Mouse (Mus musculus) yolk sac, embryonic 10.5 days (tissue): Measurements from ENCODE around the gene Pam16.

Experiments
- DNase-seq: peaks from one replicate; pipeline ENCODE4 v3.0.0-alpha.2; 2017; ENCODE audit warnings: low spot score

Pam16 gene

DNA sequence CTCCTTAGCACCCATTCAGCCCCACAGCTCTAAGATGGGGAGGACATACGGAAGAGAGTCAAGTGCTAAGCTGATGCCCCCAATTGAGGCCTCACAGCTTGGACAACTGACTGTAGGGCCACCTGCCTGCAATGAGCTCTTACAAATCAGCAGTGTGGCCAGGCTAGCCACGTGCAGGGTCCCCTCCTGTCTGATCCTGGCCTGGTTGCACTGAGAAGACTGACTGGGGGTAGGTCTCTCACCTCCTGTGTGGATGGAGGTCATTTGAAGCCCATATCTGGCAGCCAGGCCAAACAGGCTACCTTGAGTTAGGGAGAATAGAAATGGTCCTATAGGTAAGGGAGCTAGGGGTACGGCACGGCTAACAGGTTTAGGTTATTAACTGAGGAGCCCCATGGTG lies 21.1 kb upstream of the Pam16 start:
- DNase-seq: no peak

DNA sequence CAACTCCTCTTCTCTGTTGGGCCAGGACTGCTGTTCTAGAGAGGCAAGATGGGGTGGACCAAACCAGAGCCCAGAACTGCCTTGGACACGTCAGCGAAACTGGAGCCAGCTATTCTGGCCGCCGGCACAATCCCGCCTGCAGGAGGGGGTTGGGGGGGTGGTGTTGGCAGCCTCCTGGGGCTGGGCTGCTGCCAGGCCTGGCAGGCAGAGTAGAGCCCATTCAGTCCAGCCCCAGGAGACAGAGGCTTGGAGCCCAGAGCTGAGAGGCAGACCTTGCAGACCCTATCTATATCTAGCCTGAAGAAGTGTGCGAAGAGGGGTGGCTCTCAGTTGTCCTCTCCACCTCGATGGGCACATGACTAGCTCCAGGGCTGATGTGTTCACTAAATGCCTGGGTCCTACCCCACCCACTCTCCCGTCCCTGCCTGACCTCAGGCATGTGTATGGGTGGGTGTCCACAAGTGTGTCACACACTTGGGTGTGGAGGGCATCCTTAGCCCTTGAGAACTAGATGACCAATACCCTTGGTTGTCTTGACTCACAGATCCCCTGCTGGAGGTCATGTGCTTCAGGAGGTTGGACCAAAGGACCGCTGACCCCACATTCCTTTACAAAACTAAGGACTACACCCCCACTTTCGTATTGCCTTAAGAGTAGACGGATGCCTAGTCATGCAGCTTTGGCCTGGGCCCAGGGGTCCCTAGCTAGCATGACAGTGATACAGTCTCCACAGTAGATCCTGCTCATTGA lies 19.1 kb upstream of the Pam16 start:
- no peak for DNase-seq

DNA sequence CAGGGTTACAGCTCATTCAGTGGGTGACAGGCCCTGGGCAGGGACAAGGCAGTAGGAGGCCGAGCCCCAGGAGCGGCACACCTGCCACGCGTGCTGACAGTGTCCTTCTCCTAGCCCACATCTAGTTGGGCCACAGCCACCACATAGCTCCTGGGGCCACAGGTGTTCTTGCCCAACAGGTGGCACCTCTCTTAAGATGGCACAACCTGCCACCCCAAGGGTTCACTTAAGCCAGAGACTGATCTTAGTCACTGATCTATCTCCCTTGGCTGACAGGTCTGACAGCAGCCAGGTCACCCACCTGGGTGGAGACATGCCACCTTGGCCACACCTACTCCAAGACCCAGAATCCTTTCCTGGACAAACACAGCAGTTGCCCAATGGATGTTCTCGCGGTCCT lies 18.1 kb upstream of the Pam16 start:
- no peak for DNase-seq

DNA sequence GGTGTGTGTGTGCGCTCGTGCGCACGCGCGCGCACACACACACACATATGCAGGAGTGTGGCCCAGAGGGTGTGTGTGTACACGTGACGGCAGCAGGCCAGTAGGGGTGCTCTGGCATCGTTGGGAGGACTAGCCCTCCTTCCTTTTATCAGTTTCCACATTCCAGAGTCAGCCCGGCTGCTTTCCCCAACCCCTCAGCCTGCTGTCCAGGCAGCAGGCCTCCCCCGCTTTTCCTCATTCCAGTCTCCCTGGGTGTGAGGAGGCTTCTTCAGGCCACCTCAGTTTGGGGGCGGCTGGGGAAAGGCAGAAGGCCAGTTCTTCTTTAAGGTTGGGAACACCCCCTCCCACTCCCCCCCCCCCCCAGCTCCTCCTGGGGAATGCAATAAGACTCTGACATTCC lies 17.4 kb upstream of the Pam16 start:
- peak; percentile 80 for DNase-seq

- DNase-seq: peak; percentile 56
These were observed 16.5 kb upstream of the Pam16 start for GRCm38 (mm10) chr16:4641119-4641838.

- peak; percentile 59 for DNase-seq
These were observed 15.6 kb upstream of the Pam16 start for GRCm38 (mm10) chr16:4640267-4641005.

GRCm38 (mm10) chr16:4639831-4640237 lies 15.0 kb upstream of the Pam16 start, which contains the start of the genes Vasn and Dnaja3:
Gene Vasn, plus strand, starts transcription at chr16:4639941.
Gene Dnaja3, plus strand, starts transcription at chr16:4639989.
- DNase-seq: peak; percentile 91

DNA sequence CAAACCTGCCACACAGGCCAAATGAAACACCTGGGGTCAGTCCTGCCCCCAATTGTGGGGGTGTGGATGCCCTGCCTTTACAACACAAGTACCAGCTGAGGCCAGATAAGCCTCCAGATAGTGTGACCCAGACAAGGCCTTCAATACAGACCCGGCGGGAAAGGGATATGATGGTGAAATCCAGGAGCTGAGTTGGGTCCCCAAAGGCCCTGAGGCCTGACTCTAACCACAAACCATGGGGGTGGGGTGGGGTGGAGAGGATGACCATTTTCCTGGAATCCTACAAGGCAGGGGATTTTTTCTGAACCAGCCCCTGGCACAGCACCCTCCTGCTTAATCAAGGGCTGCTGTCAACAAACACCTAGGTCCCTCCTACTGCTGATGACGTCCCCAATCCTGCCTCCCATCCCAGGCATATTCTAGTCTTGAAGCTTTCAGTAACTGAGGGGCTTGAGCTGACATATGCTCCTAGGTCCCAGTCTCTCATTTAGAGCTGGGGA lies 14.2 kb upstream of the Pam16 start:
- DNase-seq: no peak

DNA sequence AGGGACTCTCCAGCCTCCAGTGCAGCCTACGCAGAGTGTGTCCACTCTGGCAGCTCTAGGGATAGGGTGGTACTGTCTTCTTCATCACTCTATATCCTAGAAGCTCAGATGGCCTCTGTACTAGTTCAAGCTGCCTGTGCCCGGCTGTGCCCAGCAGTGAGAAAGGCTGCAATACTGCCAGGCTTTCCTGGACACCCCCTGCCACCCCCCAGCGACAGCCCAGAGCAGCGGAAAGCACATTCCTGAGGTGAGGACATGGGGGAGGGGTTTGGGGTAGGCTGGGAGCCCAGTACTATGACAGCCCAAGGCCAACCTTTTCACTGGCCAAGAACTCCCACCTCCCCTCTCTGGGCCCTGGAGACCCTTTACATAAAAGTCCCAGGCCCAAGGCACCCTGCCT lies 11.0 kb upstream of the Pam16 start:
- no peak for DNase-seq

DNA sequence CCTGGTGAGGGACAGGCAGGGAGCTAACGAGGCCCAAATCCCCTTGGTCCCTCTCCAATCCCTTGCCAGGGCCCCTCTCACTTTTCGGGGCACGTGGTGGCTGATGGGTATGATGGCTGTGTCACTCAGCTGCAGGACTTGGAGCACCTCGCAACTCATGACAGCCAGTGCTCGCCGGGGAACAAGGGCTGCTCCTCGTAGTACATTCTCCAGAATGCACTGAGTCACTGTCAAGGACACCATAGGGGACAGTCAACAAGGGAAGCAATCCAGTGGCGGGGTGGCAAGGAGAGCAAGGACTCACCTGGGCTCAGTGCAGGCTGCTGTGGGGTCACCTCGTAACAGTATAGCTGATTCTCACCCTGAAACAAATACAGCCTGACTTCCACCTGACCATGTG lies 9.9 kb upstream of the Pam16 start:
- no peak for DNase-seq

DNA sequence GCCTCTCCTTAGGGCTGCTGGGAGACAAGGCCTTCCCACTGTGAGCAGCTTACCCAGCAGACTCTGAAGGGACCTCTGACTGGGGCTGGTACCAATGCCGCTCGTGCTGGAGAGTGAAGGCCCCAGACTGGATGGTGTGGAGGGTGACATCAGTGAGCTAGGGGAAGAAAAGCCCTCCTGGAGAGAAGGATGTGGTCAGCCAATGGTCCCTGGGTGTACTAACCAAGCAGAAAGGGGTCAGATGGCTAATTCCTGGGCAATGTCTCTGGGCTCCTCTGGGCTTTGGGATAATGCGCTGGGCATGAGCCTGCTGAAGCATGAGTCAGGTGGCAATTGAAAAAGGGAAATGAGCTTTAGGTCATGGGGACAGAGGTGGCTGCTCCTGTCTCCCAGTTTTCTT lies 8.9 kb upstream of the Pam16 start:
- DNase-seq: no peak

DNA sequence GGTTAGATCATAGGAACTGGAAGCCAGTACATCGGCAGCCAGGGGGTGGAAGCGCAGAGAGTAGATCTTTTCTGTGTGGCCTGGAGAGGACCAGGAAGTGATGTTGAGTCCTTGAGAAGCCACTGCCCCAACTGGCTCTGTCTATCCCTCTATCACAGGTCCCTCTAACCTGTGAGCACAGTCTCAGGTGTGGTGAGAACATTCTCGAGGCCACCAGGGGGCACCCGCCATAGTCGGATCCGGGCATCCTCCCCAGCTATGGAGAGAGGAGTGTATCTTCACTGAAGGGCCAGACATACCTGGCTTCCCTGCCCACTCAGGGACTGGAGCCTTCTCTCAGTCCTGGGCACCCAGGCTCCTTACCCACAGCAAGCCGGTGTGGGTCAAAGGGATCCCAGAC lies 7.3 kb upstream of the Pam16 start:
- DNase-seq: no peak

GRCm38 (mm10) chr16:4629950-4630349 lies 5.2 kb upstream of the Pam16 start:
- DNase-seq: peak; percentile 70

DNA sequence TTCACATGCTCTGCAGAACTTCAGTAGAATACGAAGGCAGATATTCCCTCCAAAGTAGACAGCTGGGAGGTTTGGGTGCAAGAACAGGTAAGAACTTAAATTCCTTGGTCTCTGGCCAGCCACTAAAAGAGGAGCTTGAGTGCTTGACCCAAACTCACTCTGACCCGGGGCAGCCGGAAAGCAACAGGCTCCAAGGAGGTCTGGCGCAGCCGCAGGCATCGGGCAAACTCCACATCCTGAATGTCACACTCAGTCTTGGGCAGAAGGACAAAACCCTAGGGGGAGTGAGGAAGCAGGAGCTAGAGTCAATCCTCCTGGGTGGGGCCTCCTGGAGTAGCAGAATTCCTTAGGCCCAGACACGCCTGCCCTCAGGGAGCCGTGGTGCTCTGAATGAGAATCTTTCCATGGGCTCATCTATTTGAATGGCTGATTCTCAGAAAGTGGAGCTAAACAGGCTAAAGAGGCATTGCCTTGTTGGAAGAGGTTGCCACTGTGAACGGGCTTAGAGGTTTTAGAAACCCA lies 4.2 kb upstream of the Pam16 start:
- DNase-seq: no peak

- DNase-seq: no peak
These were observed 2.3 kb upstream of the Pam16 start for GRCm38 (mm10) chr16:4627105-4627504.

- DNase-seq: no peak
These were observed 714 bp downstream of the Pam16 start for GRCm38 (mm10) chr16:4624074-4624473.

- DNase-seq: no peak
These were observed 8.0 kb downstream of the Pam16 start for GRCm38 (mm10) chr16:4616829-4617228.

DNA sequence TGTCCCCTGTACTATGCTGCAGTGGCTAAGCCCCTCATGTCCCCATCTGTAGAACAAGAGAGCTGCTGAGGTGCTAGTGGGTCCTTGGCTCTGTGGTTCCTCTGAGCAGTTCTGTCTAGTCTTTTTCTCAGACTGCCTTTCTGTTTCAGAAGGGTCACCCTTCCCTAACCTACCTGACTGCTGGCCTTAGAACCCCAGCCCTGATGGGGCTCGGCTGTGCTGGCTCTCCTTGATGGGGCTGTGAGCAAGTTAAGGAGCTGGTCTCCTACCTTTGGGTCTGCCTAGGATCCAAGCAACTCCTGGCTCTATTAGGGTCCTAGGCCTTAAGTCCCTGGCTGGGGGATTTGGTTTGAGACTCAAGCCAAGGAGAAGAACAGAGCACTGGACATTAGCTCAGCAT lies 9.5 kb downstream of the Pam16 start:
- no peak for DNase-seq

- peak; percentile 56 for DNase-seq
These were observed 10.1 kb downstream of the Pam16 start for GRCm38 (mm10) chr16:4614639-4615038.

- DNase-seq: no peak
These were observed 11.1 kb downstream of the Pam16 start for GRCm38 (mm10) chr16:4613736-4614135.

GRCm38 (mm10) chr16:4611676-4612075 lies 13.1 kb downstream of the Pam16 start:
- no peak for DNase-seq

- no peak for DNase-seq
These were observed 13.6 kb downstream of the Pam16 start for GRCm38 (mm10) chr16:4611193-4611592.
